Mouse (Mus musculus) cortical plate, adult 2 months (tissue): ENCODE data around the gene Impg1.

ENCODE experiments used
- CTCF ChIP-seq: fragments of 200-500 bp; IDR thresholded peaks from 2 replicates; pipeline ENCODE4 v1.5.1; 2011; ENCODE audit warnings: mild to moderate bottlenecking, control low read depth, low read length; ENCODE audit not compliant: insufficient read depth; ENCODE audit errors: extremely low read depth
- POLR2A ChIP-seq: fragments of 200-500 bp; IDR thresholded peaks from 2 replicates; pipeline ENCODE4 v1.6.1; 2011; ENCODE audit warnings: mild to moderate bottlenecking, low read length, control low read depth; ENCODE audit not compliant: insufficient read depth; ENCODE audit errors: extremely low read depth

DNA sequence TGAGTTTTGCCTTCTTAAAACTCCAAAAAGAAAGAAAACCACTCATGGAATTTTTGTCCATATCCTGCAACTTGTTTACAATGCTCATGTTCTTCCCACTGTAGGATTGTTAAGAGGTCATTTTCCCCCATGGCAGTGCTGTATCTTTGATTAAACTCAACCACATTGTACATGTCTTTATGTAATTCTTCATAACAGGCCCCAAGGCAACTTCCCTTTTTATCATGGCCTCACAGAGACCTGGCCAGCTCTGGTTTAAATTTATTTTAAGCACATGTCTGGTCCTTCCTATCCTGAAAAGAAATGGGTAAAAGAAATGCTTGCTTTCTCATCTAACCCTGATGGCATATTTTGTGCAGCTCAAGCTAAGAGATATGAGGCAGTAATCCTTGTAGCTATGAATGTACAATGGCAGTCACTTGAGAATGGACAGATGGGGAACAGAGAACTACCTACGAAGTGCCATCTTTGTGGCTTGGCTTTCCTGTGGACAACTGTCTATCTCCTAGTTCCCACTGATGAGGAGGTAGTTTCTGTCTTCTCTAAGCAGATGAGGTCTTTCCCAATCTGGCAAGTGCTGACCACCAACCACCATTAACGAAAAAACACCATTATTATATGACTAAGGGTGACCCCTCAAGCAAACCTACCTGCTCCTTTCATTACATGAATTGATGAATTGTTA is 97.6 kb downstream of the Impg1 start:
- TF ChIP-seq CTCF (no peak), POLR2A (no peak)
